Mouse (Mus musculus): ENCODE results near the gene Scn8a. TPM values are rescaled to one million over a fixed set of nuclear protein-coding genes. Genes with fewer than 3 reads are reported as not detected.

The Scn8a gene
- polyA plus RNA-seq, 1 experiment: 0.06 TPM

DNA sequence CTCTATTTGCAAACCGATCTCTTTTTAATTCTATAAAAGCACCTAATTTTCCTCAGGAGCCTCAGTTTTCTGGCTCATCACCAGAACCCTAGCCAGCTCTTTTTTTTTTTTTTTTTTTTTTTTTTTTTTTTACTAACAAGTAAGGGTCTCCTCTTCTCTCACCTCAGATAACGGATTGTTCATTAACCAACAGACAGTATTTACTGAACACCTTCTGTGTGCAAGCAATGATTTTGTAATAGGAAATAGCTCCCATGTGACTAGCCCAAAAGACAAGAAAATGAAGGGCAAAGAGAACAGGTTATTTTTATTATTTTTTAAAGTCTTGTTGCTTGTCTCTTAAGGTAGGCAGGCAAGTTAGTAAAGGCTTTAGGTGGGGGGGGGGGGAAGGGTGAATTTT lies 82.6 kb downstream of the Scn8a start:
- Histone ChIP-seq H3K27me3 (ENCODE audit: control insufficient read depth, insufficient read depth, low read length) (no peaks in the 10 kb centered on the region; the same call in 1 of the 2 replicates), H3K4me3 (ENCODE audit: low read depth, low read length) (no peak overlapping the region), H3K4me1 (ENCODE audit: control insufficient read depth, insufficient read depth, insufficient read length, low read length) (no peaks in the 10 kb centered on the region), H3K36me3 (ENCODE audit: control insufficient read depth, insufficient read depth, low read length) (no peaks in the 10 kb centered on the region), H3K27ac (ENCODE audit: insufficient read depth, low read depth, low read length) (no peak overlapping the region)
- 62% methylated on average over 2 of the region's 2 CpGs for WGBS
- TF ChIP-seq CTCF (IDR thresholded peaks at IDR 0.05; ENCODE audit: extremely low read depth, insufficient read length, insufficient replicate concordance, low read depth, low read length): no peak

DNA sequence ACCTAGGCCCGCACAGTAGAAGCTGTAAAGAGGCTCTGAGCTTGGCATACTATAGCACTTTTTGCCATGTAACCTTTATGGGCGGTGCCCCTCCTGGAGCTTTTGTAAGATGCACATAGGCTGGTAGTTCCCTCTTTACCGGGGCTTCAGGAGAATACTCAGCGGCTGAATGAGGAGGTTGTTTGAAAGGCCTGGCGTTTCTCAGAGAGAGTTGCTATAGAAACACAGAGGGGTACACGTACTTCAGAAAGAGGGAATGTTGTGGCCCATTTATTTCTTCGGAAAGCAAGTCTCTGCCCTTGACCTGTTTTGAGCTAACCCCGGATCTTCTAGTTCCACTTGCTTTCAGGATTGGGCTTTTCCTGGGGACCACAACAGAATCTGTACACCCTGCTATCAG lies 83.2 kb downstream of the Scn8a start:
- no peak overlapping the region for H3K27ac ChIP-seq (ENCODE audit: insufficient read depth, low read depth, low read length)
- 45% methylated on average over 8 of the region's 8 CpGs for WGBS
- H3K36me3 ChIP-seq (ENCODE audit: control insufficient read depth, insufficient read depth, low read length): no peaks in the 10 kb centered on the region
- H3K4me1 ChIP-seq (ENCODE audit: control insufficient read depth, insufficient read depth, insufficient read length, low read length): no peaks in the 10 kb centered on the region
- no peak for TF ChIP-seq CTCF (IDR thresholded peaks at IDR 0.05; ENCODE audit: extremely low read depth, insufficient read length, insufficient replicate concordance, low read depth, low read length)
- no peak for TF ChIP-seq POLR2A (IDR thresholded peaks at IDR 0.05; ENCODE audit: low read depth, low read length)
- H3K27me3 ChIP-seq (ENCODE audit: control insufficient read depth, insufficient read depth, low read length): no peaks in the 10 kb centered on the region; the same call in 1 of the 2 replicates
- no peak overlapping the region for H3K4me3 ChIP-seq (ENCODE audit: low read depth, low read length)

DNA sequence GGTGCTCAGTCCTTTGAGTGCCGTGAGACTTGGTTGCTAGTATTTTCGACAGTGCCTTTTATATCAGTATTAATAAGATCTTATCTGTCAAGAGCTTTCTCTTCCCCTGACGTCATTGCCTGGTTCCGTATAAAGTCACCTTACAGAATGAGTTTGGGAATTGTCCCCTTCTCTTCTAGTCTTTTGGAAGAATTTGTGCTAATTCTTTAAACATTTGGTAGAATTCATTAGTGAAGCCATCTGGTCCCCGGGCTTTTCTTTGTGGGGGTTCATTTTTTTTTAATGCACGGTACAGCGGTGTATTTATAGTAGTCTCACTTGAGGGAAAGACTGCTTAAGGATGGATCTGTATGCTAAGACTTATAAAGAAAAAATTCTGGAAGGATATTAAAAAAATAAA lies 84.3 kb downstream of the Scn8a start:
- Histone ChIP-seq H3K4me3 (ENCODE audit: low read depth, low read length) (no peak overlapping the region), H3K27ac (ENCODE audit: insufficient read depth, low read depth, low read length) (no peak overlapping the region), H3K4me1 (ENCODE audit: control insufficient read depth, insufficient read depth, insufficient read length, low read length) (no peaks in the 10 kb centered on the region), H3K36me3 (ENCODE audit: control insufficient read depth, insufficient read depth, low read length) (no peaks in the 10 kb centered on the region), H3K27me3 (ENCODE audit: control insufficient read depth, insufficient read depth, low read length) (no peaks in the 10 kb centered on the region; the same call in 1 of the 2 replicates)
- TF ChIP-seq POLR2A (IDR thresholded peaks at IDR 0.05; ENCODE audit: low read depth, low read length) (no peak), CTCF (IDR thresholded peaks at IDR 0.05; ENCODE audit: extremely low read depth, insufficient read length, insufficient replicate concordance, low read depth, low read length) (no peak)
- 70% methylated on average over 7 of the region's 7 CpGs for WGBS

DNA sequence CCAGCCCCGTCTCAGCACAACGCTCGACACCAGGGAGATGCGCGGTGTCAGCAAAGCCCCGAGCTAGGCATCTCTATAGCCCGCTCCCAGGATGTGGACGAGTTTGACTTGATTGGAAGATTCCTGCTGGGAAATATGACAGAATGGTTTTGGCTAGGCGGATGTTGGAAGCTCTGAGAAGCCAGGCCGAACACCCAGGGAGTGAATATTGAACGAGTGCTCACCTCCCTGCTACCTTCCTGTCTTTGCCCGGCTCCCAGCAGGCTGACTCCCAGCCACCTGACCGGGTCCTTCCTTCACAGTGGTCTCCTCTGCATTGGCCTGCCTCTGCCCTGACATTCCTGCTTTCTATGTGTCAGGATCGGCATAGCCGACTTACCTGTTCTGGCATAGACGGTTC lies 85.1 kb downstream of the Scn8a start:
- TF ChIP-seq CTCF (IDR thresholded peaks at IDR 0.05; ENCODE audit: extremely low read depth, insufficient read length, insufficient replicate concordance, low read depth, low read length) (no peak), POLR2A (IDR thresholded peaks at IDR 0.05; ENCODE audit: low read depth, low read length) (no peak)
- Histone ChIP-seq H3K4me1 (ENCODE audit: control insufficient read depth, insufficient read depth, insufficient read length, low read length) (no peaks in the 10 kb centered on the region), H3K36me3 (ENCODE audit: control insufficient read depth, insufficient read depth, low read length) (no peaks in the 10 kb centered on the region), H3K4me3 (ENCODE audit: low read depth, low read length) (no peak overlapping the region), H3K27ac (ENCODE audit: insufficient read depth, low read depth, low read length) (no peak overlapping the region), H3K27me3 (ENCODE audit: control insufficient read depth, insufficient read depth, low read length) (no peaks in the 10 kb centered on the region; the same call in 1 of the 2 replicates)
- 82% methylated on average over 16 of the region's 16 CpGs for WGBS

DNA sequence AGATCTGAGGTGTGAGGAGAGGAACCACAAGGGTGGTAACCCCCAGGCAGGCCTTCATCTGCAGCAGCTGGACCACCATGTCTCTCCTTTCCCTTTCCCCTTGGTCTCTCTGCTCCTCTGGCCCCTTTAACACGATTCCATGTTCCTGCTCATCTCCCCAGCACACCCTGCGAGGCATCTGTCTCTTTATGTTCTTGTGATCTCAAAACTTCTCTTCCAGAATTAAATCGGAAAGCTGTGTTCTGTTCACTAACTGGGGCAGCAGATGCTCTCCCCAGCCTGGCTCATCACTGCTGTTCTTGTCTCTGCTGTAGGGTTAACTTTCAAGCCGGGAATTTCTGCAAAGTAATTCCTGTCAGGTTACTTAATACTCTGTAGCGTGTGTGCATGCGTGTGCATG lies 91.3 kb downstream of the Scn8a start:
- 82% methylated on average over 6 of the region's 6 CpGs for whole genome bisulfite sequencing
- no peaks in the 10 kb centered on the region for H3K4me1 ChIP-seq (ENCODE audit: control insufficient read depth, insufficient read depth, insufficient read length, low read length)
- no peak overlapping the region for H3K27ac ChIP-seq (ENCODE audit: insufficient read depth, low read depth, low read length)
- no peak for TF ChIP-seq CTCF (IDR thresholded peaks at IDR 0.05; ENCODE audit: extremely low read depth, insufficient read length, insufficient replicate concordance, low read depth, low read length)
- no peak for TF ChIP-seq POLR2A (IDR thresholded peaks at IDR 0.05; ENCODE audit: low read depth, low read length)
- H3K27me3 ChIP-seq (ENCODE audit: control insufficient read depth, insufficient read depth, low read length): no peaks in the 10 kb centered on the region
- no peak overlapping the region for H3K4me3 ChIP-seq (ENCODE audit: low read depth, low read length)
- no peaks in the 10 kb centered on the region for H3K36me3 ChIP-seq (ENCODE audit: control insufficient read depth, insufficient read depth, low read length)

DNA sequence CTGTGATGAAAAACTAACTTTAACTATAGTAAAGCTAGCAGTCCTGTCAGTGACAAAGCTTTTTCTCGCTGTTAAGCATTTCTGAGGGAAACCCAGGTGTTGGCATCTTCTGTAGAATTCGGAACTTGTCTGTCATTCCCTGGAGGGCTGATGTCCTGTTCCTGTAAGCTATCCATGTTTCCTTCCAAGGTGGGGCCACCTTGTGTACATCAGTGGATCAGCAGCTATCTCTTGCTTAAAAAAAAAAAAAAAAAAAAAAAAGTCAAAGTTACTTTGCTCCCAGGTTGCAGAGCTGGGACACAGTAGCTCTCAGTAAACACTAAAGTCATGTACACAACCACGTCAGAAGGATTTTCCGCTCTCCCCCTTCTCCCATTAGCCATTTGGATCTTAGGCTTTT lies 91.9 kb downstream of the Scn8a start:
- Histone ChIP-seq H3K4me3 (ENCODE audit: low read depth, low read length) (no peak overlapping the region), H3K27ac (ENCODE audit: insufficient read depth, low read depth, low read length) (no peak overlapping the region), H3K36me3 (ENCODE audit: control insufficient read depth, insufficient read depth, low read length) (no peaks in the 10 kb centered on the region), H3K27me3 (ENCODE audit: control insufficient read depth, insufficient read depth, low read length) (no peaks in the 10 kb centered on the region), H3K4me1 (ENCODE audit: control insufficient read depth, insufficient read depth, insufficient read length, low read length) (no peaks in the 10 kb centered on the region)
- WGBS: 64% methylated on average over 4 of the region's 4 CpGs
- no peak for TF ChIP-seq CTCF (IDR thresholded peaks at IDR 0.05; ENCODE audit: extremely low read depth, insufficient read length, insufficient replicate concordance, low read depth, low read length)
- TF ChIP-seq POLR2A (IDR thresholded peaks at IDR 0.05; ENCODE audit: low read depth, low read length): no peak

DNA sequence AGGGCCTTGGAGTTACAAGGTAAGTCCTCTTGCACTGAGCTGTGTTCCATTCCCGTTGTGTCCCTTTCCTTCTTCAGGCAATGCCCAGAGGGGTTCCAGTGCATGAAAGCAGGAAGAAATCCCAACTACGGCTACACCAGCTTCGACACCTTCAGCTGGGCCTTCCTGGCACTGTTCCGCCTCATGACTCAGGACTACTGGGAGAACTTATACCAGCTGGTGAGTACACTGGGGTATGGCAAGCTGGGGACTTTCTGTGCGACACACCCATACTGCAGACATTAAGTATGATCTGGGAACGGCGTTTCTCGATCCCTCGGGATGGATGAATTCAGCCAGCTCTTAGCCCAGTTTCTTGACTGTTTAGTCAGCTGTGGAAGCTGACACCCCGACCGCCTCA lies 101.8 kb downstream of the Scn8a start:
- Histone ChIP-seq H3K27me3 (ENCODE audit: control insufficient read depth, insufficient read depth, low read length) (peaks cover 2% of the 10 kb centered on the region; the same call in 1 of the 2 replicates), H3K4me3 (ENCODE audit: low read depth, low read length) (no peak overlapping the region), H3K36me3 (ENCODE audit: control insufficient read depth, insufficient read depth, low read length) (no peaks in the 10 kb centered on the region), H3K27ac (ENCODE audit: insufficient read depth, low read depth, low read length) (no peak overlapping the region), H3K4me1 (ENCODE audit: control insufficient read depth, insufficient read depth, insufficient read length, low read length) (peaks cover 2% of the 10 kb centered on the region; the same call in 1 of the 2 replicates)
- WGBS: 85% methylated on average over 11 of the region's 11 CpGs
- TF ChIP-seq POLR2A (IDR thresholded peaks at IDR 0.05; ENCODE audit: low read depth, low read length) (no peak), CTCF (IDR thresholded peaks at IDR 0.05; ENCODE audit: extremely low read depth, insufficient read length, insufficient replicate concordance, low read depth, low read length) (no peak)

DNA sequence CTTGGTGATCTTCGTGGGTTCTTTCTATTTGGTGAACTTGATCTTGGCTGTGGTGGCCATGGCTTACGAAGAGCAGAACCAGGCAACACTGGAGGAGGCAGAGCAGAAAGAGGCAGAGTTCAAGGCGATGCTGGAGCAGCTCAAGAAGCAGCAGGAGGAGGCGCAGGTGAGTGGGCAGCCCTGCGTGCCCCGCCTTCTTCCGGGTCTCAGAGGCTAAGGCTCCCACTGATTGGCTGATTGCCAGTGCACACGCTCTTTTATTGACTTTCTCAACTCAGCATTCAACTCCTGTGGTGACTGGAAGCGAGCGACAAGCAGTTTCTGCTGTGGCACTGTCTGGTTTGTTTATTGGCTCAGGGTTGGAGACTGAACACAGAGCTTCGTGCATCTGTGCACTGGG lies 103.1 kb downstream of the Scn8a start:
- H3K27me3 ChIP-seq (ENCODE audit: control insufficient read depth, insufficient read depth, low read length): peaks cover 2% of the 10 kb centered on the region; the same call in 1 of the 2 replicates
- H3K4me3 ChIP-seq (ENCODE audit: low read depth, low read length): no peak overlapping the region
- peaks cover 2% of the 10 kb centered on the region; the same call in 1 of the 2 replicates for H3K4me1 ChIP-seq (ENCODE audit: control insufficient read depth, insufficient read depth, insufficient read length, low read length)
- no peak for TF ChIP-seq POLR2A (IDR thresholded peaks at IDR 0.05; ENCODE audit: low read depth, low read length)
- no peak for TF ChIP-seq CTCF (IDR thresholded peaks at IDR 0.05; ENCODE audit: extremely low read depth, insufficient read length, insufficient replicate concordance, low read depth, low read length)
- no peak overlapping the region for H3K27ac ChIP-seq (ENCODE audit: insufficient read depth, low read depth, low read length)
- WGBS: 19% methylated on average over 11 of the region's 11 CpGs
- H3K36me3 ChIP-seq (ENCODE audit: control insufficient read depth, insufficient read depth, low read length): no peaks in the 10 kb centered on the region

Data from small intestine, adult 2 months (tissue).